16 mouse cellular contexts compared by ENCODE assay signal in the genomic region with DNA sequence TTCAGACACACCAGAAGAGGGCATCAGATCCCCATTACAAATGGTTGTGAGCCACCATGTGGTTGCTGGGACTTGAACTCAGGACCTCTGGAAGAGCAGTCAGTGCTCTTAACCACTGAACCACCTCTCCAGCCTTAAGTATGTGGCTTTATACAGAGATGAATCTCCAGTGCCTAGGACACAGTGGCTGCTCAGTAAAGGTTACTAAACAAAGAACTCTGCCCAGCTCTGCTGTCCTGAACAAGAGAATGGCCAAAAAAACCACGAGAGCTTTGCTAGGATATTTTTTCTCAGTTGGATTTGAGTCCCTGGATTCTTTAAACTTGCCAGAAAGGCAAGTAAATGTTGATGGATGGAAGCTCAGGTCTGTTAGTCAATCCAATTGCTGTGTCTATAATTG. TPM values are rescaled to one million over a fixed set of nuclear protein-coding genes. Genes with fewer than 3 reads are reported as not detected.
A peak's percentile ranks its signal among the peaks of the same experiment; 100 is the strongest.
DNase-seq lines count a peak whose midpoint lies in the region; ATAC-seq and TF ChIP-seq lines count a peak whose summit lies in the region.
"Not testable (repeated sequence)": the region's sequence is repeated elsewhere in the genome, so short reads cannot be mapped to it uniquely, and the experiment has no call there.
"Had no signal": no experiment of that assay in that cellular context is flagged by ENCODE, and none has a peak within 500 bp of the region (broad histone marks: within the 10 kb centered on the region; RNA-seq: fewer than 3 reads in every experiment).

No protein-coding gene starts in this region.

- not testable (repeated sequence) for H3K27ac ChIP-seq in MEL (ENCODE audit: control insufficient read depth, low read depth, low read length); forebrain, embryonic 12.5 days; heart, postnatal 0 days (ENCODE audit: low read depth); intestine, embryonic 15.5 days; limb, embryonic 12.5 days; lung, embryonic 14.5 days (ENCODE audit: low read depth); midbrain, postnatal 0 days (ENCODE audit: low read depth, low read length)

- peak overlapping the region; percentile 76 for H3K9ac ChIP-seq in MEL (ENCODE audit: control insufficient read depth, low read depth, low read length, poor library complexity, severe bottlenecking)
- peak overlapping the region; percentile 67; the same call in 1 of the 2 replicates for H3K9ac ChIP-seq in forebrain, embryonic 12.5 days
- peak overlapping the region; percentile 67; the same call in 1 of the 2 replicates for H3K9ac ChIP-seq in heart, postnatal 0 days (replicated peaks; ENCODE audit: low read depth, low read length)
- H3K9ac ChIP-seq in intestine, embryonic 15.5 days = 0 out of 2 replicates have a peak overlapping the region, but pooled peaks have one; percentile 82
- H3K9ac ChIP-seq in limb, embryonic 12.5 days (replicated peaks) = peak overlapping the region; percentile 71; the same call in 1 of the 2 replicates
- peak overlapping the region; percentile 75; the same call in 1 of the 2 replicates for H3K9ac ChIP-seq in lung, embryonic 14.5 days
- H3K9ac ChIP-seq in midbrain, postnatal 0 days (replicated peaks; ENCODE audit: low read length, poor library complexity, severe bottlenecking) = not testable (repeated sequence)

- TF ChIP-seq EP300 in MEL (IDR thresholded peaks at IDR 0.05; ENCODE audit: low read depth in 1 of 2, low read length in 2 of 2); heart, postnatal 0 days (IDR thresholded peaks at IDR 0.05; ENCODE audit: low read depth): not testable (repeated sequence)

- peak; percentile 24 for DNase-seq in MEL (ENCODE audit: low read depth, low spot score)
- DNase-seq in heart, postnatal 0 days (ENCODE audit: low spot score); lung, embryonic 14.5 days; midbrain, postnatal 0 days (ENCODE audit: low spot score): not testable (repeated sequence)

- TF ChIP-seq CTCF in MEL (IDR thresholded peaks at IDR 0.05 in 2 of 3, conservative IDR thresholded peaks at IDR 0.05 in 1 of 3; ENCODE audit: control insufficient read depth in 1 of 3, insufficient read depth in 1 of 3, low read depth in 2 of 3, low read length in 3 of 3, poor library complexity in 1 of 3, severe bottlenecking in 1 of 3); heart, postnatal 0 days (IDR thresholded peaks at IDR 0.05; ENCODE audit: low read depth); lung, embryonic 14.5 days (IDR thresholded peaks at IDR 0.05; ENCODE audit: low read depth); midbrain, postnatal 0 days (IDR thresholded peaks at IDR 0.05): not testable (repeated sequence)

- 60% methylated on average over 1 of the region's 1 CpGs for WGBS in forebrain, embryonic 12.5 days
- WGBS in heart, postnatal 0 days = 35% methylated on average over 1 of the region's 1 CpGs
- 43% methylated on average over 1 of the region's 1 CpGs for WGBS in intestine, embryonic 15.5 days
- 64% methylated on average over 1 of the region's 1 CpGs for WGBS in limb, embryonic 12.5 days
- WGBS in lung, embryonic 14.5 days = 41% methylated on average over 1 of the region's 1 CpGs
- WGBS in midbrain, postnatal 0 days = 67% methylated on average over 1 of the region's 1 CpGs

- H3K4me2 ChIP-seq in forebrain, embryonic 12.5 days = peak overlapping the region; percentile 94
- peak overlapping the region; percentile 87 for H3K4me2 ChIP-seq in heart, postnatal 0 days (ENCODE audit: low read depth, low read length)
- H3K4me2 ChIP-seq in intestine, embryonic 15.5 days (replicated peaks) = peak overlapping the region; percentile 98
- peak overlapping the region; percentile 94 for H3K4me2 ChIP-seq in limb, embryonic 12.5 days
- H3K4me2 ChIP-seq in lung, embryonic 14.5 days = peak overlapping the region; percentile 92
- H3K4me2 ChIP-seq in midbrain, postnatal 0 days (ENCODE audit: low read depth, low read length, poor library complexity, severe bottlenecking) = peak overlapping the region; percentile 85; the same call in 1 of the 2 replicates

- H3K27me3 ChIP-seq in MEL (ENCODE audit: control insufficient read depth in 1 of 2, insufficient read depth in 2 of 2, low read length in 2 of 2); forebrain, embryonic 12.5 days; heart, postnatal 0 days (ENCODE audit: control insufficient read depth, insufficient read depth, low read length); intestine, embryonic 15.5 days (replicated peaks); limb, embryonic 12.5 days; lung, embryonic 14.5 days (ENCODE audit: insufficient read depth, low read length); midbrain, postnatal 0 days (ENCODE audit: insufficient read depth, low read length): not testable (repeated sequence)

- H3K79me2 ChIP-seq in MEL (ENCODE audit: control insufficient read depth, insufficient read depth, low read length, poor library complexity) = peaks cover 39% of the 10 kb centered on the region

- peak overlapping the region; percentile 39 to 49; a peak in 3 of 4 replicates for H3K4me3 ChIP-seq in MEL (ENCODE audit: control insufficient read depth in 1 of 2, insufficient read depth in 1 of 2, low read depth in 2 of 2, low read length in 2 of 2)
- peak overlapping the region; percentile 77 for H3K4me3 ChIP-seq in forebrain, embryonic 12.5 days (replicated peaks)
- 0 out of 2 replicates have a peak overlapping the region, but pooled peaks have one; percentile 68 for H3K4me3 ChIP-seq in heart, postnatal 0 days (ENCODE audit: low read depth, low read length)
- H3K4me3 ChIP-seq in intestine, embryonic 15.5 days (replicated peaks) = peak overlapping the region; percentile 82; the same call in 1 of the 2 replicates
- H3K4me3 ChIP-seq in limb, embryonic 12.5 days (replicated peaks) = peak overlapping the region; percentile 76; the same call in 1 of the 2 replicates
- H3K4me3 ChIP-seq in lung, embryonic 14.5 days (ENCODE audit: low read depth, low read length) = peak overlapping the region; percentile 75
- H3K4me3 ChIP-seq in midbrain, postnatal 0 days (ENCODE audit: low read depth, low read length) = not testable (repeated sequence)

- not testable (repeated sequence) for H3K9me3 ChIP-seq in MEL (replicated peaks; ENCODE audit: insufficient read depth, low read length); forebrain, embryonic 12.5 days; heart, postnatal 0 days (replicated peaks; ENCODE audit: control insufficient read depth, low read length); intestine, embryonic 15.5 days; limb, embryonic 12.5 days; lung, embryonic 14.5 days (ENCODE audit: low read depth, low read length); midbrain, postnatal 0 days (ENCODE audit: low read length)

- not testable (repeated sequence) for TF ChIP-seq POLR2A in MEL (IDR thresholded peaks at IDR 0.05; ENCODE audit: control insufficient read depth in 1 of 2, insufficient read depth in 1 of 2, low read depth in 1 of 2, low read length in 2 of 2, poor library complexity in 1 of 2)

- ATAC-seq in forebrain, embryonic 12.5 days (ENCODE audit: low FRiP score); heart, postnatal 0 days (ENCODE audit: insufficient read depth, low read depth); intestine, embryonic 15.5 days; limb, embryonic 12.5 days (ENCODE audit: insufficient number of reproducible peaks, insufficient read depth, low FRiP score, low TSS enrichment, low read depth); lung, embryonic 14.5 days (ENCODE audit: insufficient read depth); midbrain, postnatal 0 days (ENCODE audit: low FRiP score): not testable (repeated sequence)

- peaks cover 4 to 24% of the 10 kb centered on the region in 2 experiments for H3K36me3 ChIP-seq in MEL (ENCODE audit: control insufficient read depth in 1 of 2, insufficient read depth in 2 of 2, low read length in 2 of 2)
- peaks cover 20% of the 10 kb centered on the region for H3K36me3 ChIP-seq in forebrain, embryonic 12.5 days (replicated peaks)
- H3K36me3 ChIP-seq in heart, postnatal 0 days (replicated peaks; ENCODE audit: control insufficient read depth, insufficient read depth, low read length) = peaks cover 30% of the 10 kb centered on the region
- H3K36me3 ChIP-seq in intestine, embryonic 15.5 days = not testable (repeated sequence)
- peaks cover 27% of the 10 kb centered on the region for H3K36me3 ChIP-seq in limb, embryonic 12.5 days
- peaks cover 24% of the 10 kb centered on the region for H3K36me3 ChIP-seq in lung, embryonic 14.5 days (ENCODE audit: insufficient read depth)
- H3K36me3 ChIP-seq in midbrain, postnatal 0 days (ENCODE audit: insufficient read depth, low read length) = peaks cover 15% of the 10 kb centered on the region

- TF ChIP-seq RAD21 in MEL (IDR thresholded peaks at IDR 0.05; ENCODE audit: low read depth, low read length) = not testable (repeated sequence)

- peaks cover 6 to 14% of the 10 kb centered on the region in 2 experiments; a peak in 2 of 4 replicates for H3K4me1 ChIP-seq in MEL (ENCODE audit: control insufficient read depth in 1 of 2, insufficient read depth in 2 of 2, low read length in 2 of 2)
- H3K4me1 ChIP-seq in forebrain, embryonic 12.5 days = peaks cover 34% of the 10 kb centered on the region
- peaks cover 20% of the 10 kb centered on the region for H3K4me1 ChIP-seq in heart, postnatal 0 days (ENCODE audit: control insufficient read depth, insufficient read depth)
- H3K4me1 ChIP-seq in intestine, embryonic 15.5 days (replicated peaks) = peaks cover 14% of the 10 kb centered on the region
- peaks cover 23% of the 10 kb centered on the region for H3K4me1 ChIP-seq in limb, embryonic 12.5 days (replicated peaks)
- H3K4me1 ChIP-seq in lung, embryonic 14.5 days (ENCODE audit: insufficient read depth) = peaks cover 11% of the 10 kb centered on the region; the same call in 1 of the 2 replicates
- H3K4me1 ChIP-seq in midbrain, postnatal 0 days (ENCODE audit: insufficient read depth, low read length) = not testable (repeated sequence)

RNA-seq across cellular contexts. Expression of a gene that starts 1.2 kb away (rescaled TPM):
- total RNA-seq in MEL (2012; rRNA removed) = 660 and 731 TPM in 2 replicates
- polyA plus RNA-seq in MEL (2012; ENCODE audit: insufficient read depth in 1 of 2, insufficient read length in 2 of 2, low read depth in 1 of 2, low replicate concordance in 2 of 2, missing spikeins in 1 of 2) = 100 to 1,000 TPM; 222 to 660 TPM
- polyA plus RNA-seq in forebrain, embryonic 12.5 days (2016; fragmentation: Nextera tagmentation; extraction: Ambion mirVana) = 610 and 617 TPM in 2 replicates
- total RNA-seq in heart, postnatal 0 days (2014; rRNA removed; ENCODE audit: low replicate concordance) = 137 and 138 TPM in 2 replicates
- 243 and 246 TPM in 2 replicates for polyA plus RNA-seq in heart, postnatal 0 days (2015; fragmentation: Nextera tagmentation; extraction: Ambion mirVana)
- polyA plus RNA-seq in intestine, embryonic 15.5 days (2015; fragmentation: Nextera tagmentation; extraction: Ambion mirVana) = 461 and 482 TPM in 2 replicates
- 557 and 572 TPM in 2 replicates for polyA plus RNA-seq in limb, embryonic 12.5 days (2016; fragmentation: Nextera tagmentation; extraction: Ambion mirVana)
- 501 and 506 TPM in 2 replicates for polyA plus RNA-seq in lung, embryonic 14.5 days (2014; fragmentation: Nextera tagmentation; extraction: Ambion mirVana)
- total RNA-seq in midbrain, postnatal 0 days (2014; rRNA removed) = 176 and 203 TPM in 2 replicates
- 502 and 505 TPM in 2 replicates for polyA plus RNA-seq in midbrain, postnatal 0 days (2015; fragmentation: Nextera tagmentation; extraction: Ambion mirVana)

RNA-seq across cellular contexts. Expression of a gene that starts 1.6 kb away (rescaled TPM):
- total RNA-seq in MEL (2012; rRNA removed) = 29.3 and 33.6 TPM in 2 replicates
- 10 to 100 TPM in 1 of 2 experiments, not detected in 1; 47.9 TPM for polyA plus RNA-seq in MEL (2012; ENCODE audit: insufficient read depth in 1 of 2, insufficient read length in 2 of 2, low read depth in 1 of 2, low replicate concordance in 2 of 2, missing spikeins in 1 of 2)
- polyA plus RNA-seq in forebrain, embryonic 12.5 days (2016; fragmentation: Nextera tagmentation; extraction: Ambion mirVana) = 33.0 and 34.0 TPM in 2 replicates
- total RNA-seq in heart, postnatal 0 days (2014; rRNA removed; ENCODE audit: low replicate concordance) = 14.7 and 20.4 TPM in 2 replicates
- polyA plus RNA-seq in heart, postnatal 0 days (2015; fragmentation: Nextera tagmentation; extraction: Ambion mirVana) = 33.9 and 35.9 TPM in 2 replicates
- 38.5 and 42.9 TPM in 2 replicates for polyA plus RNA-seq in intestine, embryonic 15.5 days (2015; fragmentation: Nextera tagmentation; extraction: Ambion mirVana)
- polyA plus RNA-seq in limb, embryonic 12.5 days (2016; fragmentation: Nextera tagmentation; extraction: Ambion mirVana) = 25.7 and 31.4 TPM in 2 replicates
- polyA plus RNA-seq in lung, embryonic 14.5 days (2014; fragmentation: Nextera tagmentation; extraction: Ambion mirVana) = 26.5 and 27.3 TPM in 2 replicates
- total RNA-seq in midbrain, postnatal 0 days (2014; rRNA removed) = 8.6 and 9.7 TPM in 2 replicates
- polyA plus RNA-seq in midbrain, postnatal 0 days (2015; fragmentation: Nextera tagmentation; extraction: Ambion mirVana) = 25.3 and 28.2 TPM in 2 replicates

RNA-seq across cellular contexts. Expression of a gene that starts 18.4 kb away (rescaled TPM):
- total RNA-seq in MEL (2012; rRNA removed) = 82.5 and 102 TPM in 2 replicates
- polyA plus RNA-seq in MEL (2012; ENCODE audit: insufficient read depth in 1 of 2, insufficient read length in 2 of 2, low read depth in 1 of 2, low replicate concordance in 2 of 2, missing spikeins in 1 of 2) = 100 to 1,000 TPM in 1 of 2 experiments, not detected in 1; 113 TPM
- 49.8 and 51.5 TPM in 2 replicates for polyA plus RNA-seq in forebrain, embryonic 12.5 days (2016; fragmentation: Nextera tagmentation; extraction: Ambion mirVana)
- total RNA-seq in heart, postnatal 0 days (2014; rRNA removed; ENCODE audit: low replicate concordance) = 15.0 and 22.7 TPM in 2 replicates
- polyA plus RNA-seq in heart, postnatal 0 days (2015; fragmentation: Nextera tagmentation; extraction: Ambion mirVana) = 13.1 and 16.0 TPM in 2 replicates
- 49.8 and 52.8 TPM in 2 replicates for polyA plus RNA-seq in intestine, embryonic 15.5 days (2015; fragmentation: Nextera tagmentation; extraction: Ambion mirVana)
- polyA plus RNA-seq in limb, embryonic 12.5 days (2016; fragmentation: Nextera tagmentation; extraction: Ambion mirVana) = 65.2 and 66.2 TPM in 2 replicates
- polyA plus RNA-seq in lung, embryonic 14.5 days (2014; fragmentation: Nextera tagmentation; extraction: Ambion mirVana) = 67.3 and 68.3 TPM in 2 replicates
- total RNA-seq in midbrain, postnatal 0 days (2014; rRNA removed) = 66.6 and 71.4 TPM in 2 replicates
- polyA plus RNA-seq in midbrain, postnatal 0 days (2015; fragmentation: Nextera tagmentation; extraction: Ambion mirVana) = 65.6 and 66.5 TPM in 2 replicates

RNA-seq across cellular contexts. Expression of a gene that starts 26.5 kb away (rescaled TPM):
- not detected in 2 replicates for total RNA-seq in MEL (2012; rRNA removed)
- polyA plus RNA-seq in MEL (2012; ENCODE audit: insufficient read depth in 1 of 2, insufficient read length in 2 of 2, low read depth in 1 of 2, low replicate concordance in 2 of 2, missing spikeins in 1 of 2) = not detected
- polyA plus RNA-seq in forebrain, embryonic 12.5 days (2016; fragmentation: Nextera tagmentation; extraction: Ambion mirVana) = not detected in 2 replicates
- total RNA-seq in heart, postnatal 0 days (2014; rRNA removed; ENCODE audit: low replicate concordance) = not detected in 2 replicates
- polyA plus RNA-seq in heart, postnatal 0 days (2015; fragmentation: Nextera tagmentation; extraction: Ambion mirVana) = not detected in 2 replicates
- polyA plus RNA-seq in intestine, embryonic 15.5 days (2015; fragmentation: Nextera tagmentation; extraction: Ambion mirVana) = not detected in 2 replicates
- polyA plus RNA-seq in limb, embryonic 12.5 days (2016; fragmentation: Nextera tagmentation; extraction: Ambion mirVana) = not detected in 2 replicates
- polyA plus RNA-seq in lung, embryonic 14.5 days (2014; fragmentation: Nextera tagmentation; extraction: Ambion mirVana) = 0.19 and 0.37 TPM in 2 replicates
- not detected in 2 replicates for total RNA-seq in midbrain, postnatal 0 days (2014; rRNA removed)
- polyA plus RNA-seq in midbrain, postnatal 0 days (2015; fragmentation: Nextera tagmentation; extraction: Ambion mirVana) = not detected in 2 replicates
- total RNA-seq: adrenal gland, postnatal 10 days; gastrocnemius, postnatal 36 days; heart, postnatal 25 days; layer of hippocampus, postnatal 10 days; left cerebral cortex, postnatal 36 days had no signal
- polyA plus RNA-seq: frontal cortex, adult 2 months; macrophage; small intestine, adult 2 months; testis, adult 2 months had no signal

RNA-seq across cellular contexts. Expression of a gene that starts 52.7 kb away (rescaled TPM):
- 0.04 TPM in 1 of 2 replicates, not detected in the other for total RNA-seq in MEL (2012; rRNA removed)
- under 1 TPM in 1 of 2 experiments, not detected in 1; 0.01 TPM for polyA plus RNA-seq in MEL (2012; ENCODE audit: insufficient read depth in 1 of 2, insufficient read length in 2 of 2, low read depth in 1 of 2, low replicate concordance in 2 of 2, missing spikeins in 1 of 2)
- 1.9 and 2.6 TPM in 2 replicates for polyA plus RNA-seq in forebrain, embryonic 12.5 days (2016; fragmentation: Nextera tagmentation; extraction: Ambion mirVana)
- 0.11 TPM in 1 of 2 replicates, not detected in the other for total RNA-seq in heart, postnatal 0 days (2014; rRNA removed; ENCODE audit: low replicate concordance)
- not detected in 2 replicates for polyA plus RNA-seq in heart, postnatal 0 days (2015; fragmentation: Nextera tagmentation; extraction: Ambion mirVana)
- polyA plus RNA-seq in intestine, embryonic 15.5 days (2015; fragmentation: Nextera tagmentation; extraction: Ambion mirVana) = 0.08 and 0.21 TPM in 2 replicates
- polyA plus RNA-seq in limb, embryonic 12.5 days (2016; fragmentation: Nextera tagmentation; extraction: Ambion mirVana) = 1.9 and 2.0 TPM in 2 replicates
- 0.15 and 0.29 TPM in 2 replicates for polyA plus RNA-seq in lung, embryonic 14.5 days (2014; fragmentation: Nextera tagmentation; extraction: Ambion mirVana)
- 58.1 and 67.3 TPM in 2 replicates for total RNA-seq in midbrain, postnatal 0 days (2014; rRNA removed)
- 12.1 and 13.3 TPM in 2 replicates for polyA plus RNA-seq in midbrain, postnatal 0 days (2015; fragmentation: Nextera tagmentation; extraction: Ambion mirVana)
- total RNA-seq: heart, postnatal 25 days had no signal
- polyA plus RNA-seq: macrophage had no signal
